Comparison of ENCODE assay signal across 24 mouse cellular contexts in genomic region chr9:21314367-21315140, GRCm38 (mm10). TPM values are rescaled to one million over a fixed set of nuclear protein-coding genes. Genes with fewer than 3 reads are reported as not detected.
A peak's percentile ranks its signal among the peaks of the same experiment; 100 is the strongest.
DNase-seq lines count a peak whose midpoint lies in the region; ATAC-seq and TF ChIP-seq lines count a peak whose summit lies in the region.
"Had no signal": no experiment of that assay in that cellular context is flagged by ENCODE, and none has a peak within 500 bp of the region (broad histone marks: within the 10 kb centered on the region; RNA-seq: fewer than 3 reads in every experiment).

No protein-coding gene starts in this region.

- peak; percentile 53 to 65; a peak in 3 of 4 replicates for TF ChIP-seq EP300 in MEL (IDR thresholded peaks at IDR 0.05; ENCODE audit: low read depth in 1 of 2, low read length in 2 of 2)
- TF ChIP-seq EP300 in liver, postnatal 0 days (IDR thresholded peaks at IDR 0.05; ENCODE audit: low read depth) = no peak

- TF ChIP-seq RAD21 in MEL (IDR thresholded peaks at IDR 0.05; ENCODE audit: low read depth, low read length) = no peak; the same call in 1 of the 2 replicates

- no peak overlapping the region for H3K27ac ChIP-seq in MEL (ENCODE audit: control insufficient read depth, low read depth, low read length)
- H3K27ac ChIP-seq in liver, postnatal 0 days (ENCODE audit: low read depth) = no peak overlapping the region
- H3K27ac ChIP-seq in forebrain, embryonic 14.5 days (ENCODE audit: low read depth, low read length) = no peak overlapping the region
- H3K27ac ChIP-seq: limb, embryonic 13.5 days had no signal

- no peak overlapping the region for H3K4me2 ChIP-seq in liver, postnatal 0 days (ENCODE audit: low read depth, low read length)
- H3K4me2 ChIP-seq in forebrain, embryonic 14.5 days (ENCODE audit: low read length) = no peak overlapping the region
- H3K4me2 ChIP-seq: limb, embryonic 13.5 days had no signal

- no peak overlapping the region for H3K4me3 ChIP-seq in MEL (ENCODE audit: control insufficient read depth in 1 of 2, insufficient read depth in 1 of 2, low read depth in 2 of 2, low read length in 2 of 2)
- H3K4me3 ChIP-seq in liver, postnatal 0 days (ENCODE audit: low read depth, low read length) = no peak overlapping the region
- no peak overlapping the region for H3K4me3 ChIP-seq in forebrain, embryonic 14.5 days (ENCODE audit: low read depth, low read length)
- H3K4me3 ChIP-seq: limb, embryonic 13.5 days; megakaryocyte, embryonic 14.5 days had no signal

- no peaks in the 10 kb centered on the region for H3K27me3 ChIP-seq in MEL (ENCODE audit: control insufficient read depth in 1 of 2, insufficient read depth in 2 of 2, low read length in 2 of 2)
- peaks cover 13% of the 10 kb centered on the region for H3K27me3 ChIP-seq in liver, postnatal 0 days (ENCODE audit: insufficient read depth, low read length)
- peaks cover 14% of the 10 kb centered on the region for H3K27me3 ChIP-seq in forebrain, embryonic 14.5 days (replicated peaks; ENCODE audit: control insufficient read depth, insufficient read depth, low read length)
- H3K27me3 ChIP-seq: Patski had no signal

- 75% methylated on average over 9 of the region's 9 CpGs for WGBS in liver, postnatal 0 days (ENCODE audit: insufficient replicate concordance)
- WGBS in forebrain, embryonic 14.5 days = 89% methylated on average over 9 of the region's 9 CpGs

- H3K4me1 ChIP-seq in MEL (ENCODE audit: control insufficient read depth in 1 of 2, insufficient read depth in 2 of 2, low read length in 2 of 2) = peaks cover 11 to 25% of the 10 kb centered on the region in 2 experiments
- peaks cover 13% of the 10 kb centered on the region for H3K4me1 ChIP-seq in liver, postnatal 0 days (ENCODE audit: insufficient read depth)
- no peaks in the 10 kb centered on the region for H3K4me1 ChIP-seq in forebrain, embryonic 14.5 days (ENCODE audit: control insufficient read depth, insufficient read depth, low read length)

- peaks cover 0 to 22% of the 10 kb centered on the region in 2 experiments; a peak in 2 of 4 replicates for H3K36me3 ChIP-seq in MEL (ENCODE audit: control insufficient read depth in 1 of 2, insufficient read depth in 2 of 2, low read length in 2 of 2)
- H3K36me3 ChIP-seq in liver, postnatal 0 days (replicated peaks; ENCODE audit: insufficient read depth, low read length) = no peaks in the 10 kb centered on the region
- H3K36me3 ChIP-seq in forebrain, embryonic 14.5 days (ENCODE audit: control insufficient read depth, insufficient read depth, low read length) = no peaks in the 10 kb centered on the region
- H3K36me3 ChIP-seq: limb, embryonic 13.5 days had no signal

- peak; percentile 46; the same call in 1 of the 2 replicates for ATAC-seq in erythroid progenitor cell, adult 5-6 weeks (replicated peaks; ENCODE audit: low FRiP score, poor library complexity, severe bottlenecking)
- peak; percentile 49 for ATAC-seq in liver, postnatal 0 days
- no peak for ATAC-seq in forebrain, embryonic 14.5 days
- ATAC-seq: activated CD4-positive, CD25-positive, alpha-beta regulatory T cell, adult 4 months; forebrain, postnatal 0 days; hindbrain, embryonic 16.5 days; intestine, postnatal 0 days; lung, postnatal 0 days; midbrain, embryonic 16.5 days; Patski had no signal

- peak; percentile 87 for DNase-seq in heart, adult 11 months
- no peak for DNase-seq in heart, postnatal 36 days
- DNase-seq in MEL (ENCODE audit: low read depth, low spot score) = peak; percentile 74
- no peak for DNase-seq in liver, postnatal 0 days
- DNase-seq in kidney, adult 9 months = no peak
- DNase-seq in forebrain, embryonic 14.5 days (ENCODE audit: low spot score) = no peak
- DNase-seq: adrenal gland, postnatal 14 days; cerebellum, adult 2 months; forebrain, postnatal 0 days; kidney, postnatal 10 days; spleen, adult 18-20 months; thymus, postnatal 14 days had no signal

- peak in 1 of 3 experiments; percentile 3; a peak in 1 of 6 replicates for TF ChIP-seq CTCF in MEL (IDR thresholded peaks at IDR 0.05 in 2 of 3, conservative IDR thresholded peaks at IDR 0.05 in 1 of 3; ENCODE audit: control insufficient read depth in 1 of 3, insufficient read depth in 1 of 3, low read depth in 2 of 3, low read length in 3 of 3, poor library complexity in 1 of 3, severe bottlenecking in 1 of 3)
- no peak for TF ChIP-seq CTCF in liver, postnatal 0 days (IDR thresholded peaks at IDR 0.05; ENCODE audit: low read depth)

- no peaks in the 10 kb centered on the region for H3K9me3 ChIP-seq in MEL (replicated peaks; ENCODE audit: insufficient read depth, low read length)
- no peaks in the 10 kb centered on the region for H3K9me3 ChIP-seq in liver, postnatal 0 days (ENCODE audit: low read length)
- H3K9me3 ChIP-seq in forebrain, embryonic 14.5 days (replicated peaks; ENCODE audit: control insufficient read depth, low read length) = no peaks in the 10 kb centered on the region
- H3K9me3 ChIP-seq: megakaryocyte, embryonic 14.5 days had no signal

- intact Hi-C loops in heart, postnatal 36 days (cut with DNase I) = loop anchor here (5.0 kb wide), 1 partner anchor 153 kb away; no protein-coding TSS in a partner anchor

- no peak overlapping the region for H3K9ac ChIP-seq in MEL (ENCODE audit: control insufficient read depth, low read depth, low read length, poor library complexity, severe bottlenecking)
- H3K9ac ChIP-seq in liver, postnatal 0 days (replicated peaks) = no peak overlapping the region
- no peak overlapping the region for H3K9ac ChIP-seq in forebrain, embryonic 14.5 days (ENCODE audit: low read length)
- H3K9ac ChIP-seq: forebrain, postnatal 0 days; limb, embryonic 13.5 days had no signal

- TF ChIP-seq POLR2A in MEL (IDR thresholded peaks at IDR 0.05; ENCODE audit: control insufficient read depth in 1 of 2, insufficient read depth in 1 of 2, low read depth in 1 of 2, low read length in 2 of 2, poor library complexity in 1 of 2) = no peak

- no peaks in the 10 kb centered on the region for H3K79me2 ChIP-seq in MEL (ENCODE audit: control insufficient read depth, insufficient read depth, low read length, poor library complexity)

TF ChIP-seq in MEL, 35 proteins besides CTCF, POLR2A, EP300 and RAD21 (continues in another document):
- peak; percentile 91 for TF ChIP-seq TAL1 (IDR thresholded peaks at IDR 0.05; ENCODE audit: low read length)
- TF ChIP-seq TCF12 (IDR thresholded peaks at IDR 0.05; ENCODE audit: low read depth, low read length) = peak; percentile 58
- no peak for TF ChIP-seq MAZ (IDR thresholded peaks at IDR 0.05; ENCODE audit: low read depth, low read length)

RNA-seq across cellular contexts. Expression of gene Ap1m2, which starts 2.4 kb away (rescaled TPM):
- total RNA-seq in heart, postnatal 36 days (2021) = not detected
- total RNA-seq in MEL (2012; rRNA removed) = 0.52 and 0.73 TPM in 2 replicates
- polyA plus RNA-seq in MEL (2012; ENCODE audit: insufficient read depth in 1 of 2, insufficient read length in 2 of 2, low read depth in 1 of 2, low replicate concordance in 2 of 2, missing spikeins in 1 of 2) = 1 to 10 TPM in 1 of 2 experiments, not detected in 1; 1.0 TPM
- total RNA-seq in erythroid progenitor cell, adult 5-6 weeks (2015; ENCODE audit: low replicate concordance) = 0.36 and 0.84 TPM in 2 replicates
- not detected in 2 replicates for total RNA-seq in erythroid progenitor cell, adult 5-6 weeks (2017; ENCODE audit: low replicate concordance)
- 0.32 and 0.54 TPM in 2 replicates for polyA plus RNA-seq in liver, postnatal 0 days (2015; fragmentation: Nextera tagmentation; extraction: Ambion mirVana)
- 0.91 and 1.4 TPM in 2 replicates for polyA plus RNA-seq in forebrain, embryonic 14.5 days (2014; fragmentation: Nextera tagmentation; extraction: Ambion mirVana)
- total RNA-seq: adrenal gland, postnatal 14 days; gastrocnemius, adult 8-10 months; heart, adult 8-10 months; heart, postnatal 25 days had no signal
- polyA plus RNA-seq: Patski had no signal

RNA-seq across cellular contexts. Expression of gene Slc44a2, which starts 5.9 kb away (rescaled TPM):
- 100 to 1,000 TPM; 118 to 124 TPM for total RNA-seq in heart, postnatal 36 days (2021)
- total RNA-seq in MEL (2012; rRNA removed) = 27.3 and 30.7 TPM in 2 replicates
- polyA plus RNA-seq in MEL (2012; ENCODE audit: insufficient read depth in 1 of 2, insufficient read length in 2 of 2, low read depth in 1 of 2, low replicate concordance in 2 of 2, missing spikeins in 1 of 2) = 100 to 1,000 TPM in 1 of 2 experiments, not detected in 1; 121 TPM
- total RNA-seq in erythroid progenitor cell, adult 5-6 weeks (2015; ENCODE audit: low replicate concordance) = 15.9 and 35.7 TPM in 2 replicates
- 14.4 and 22.3 TPM in 2 replicates for total RNA-seq in erythroid progenitor cell, adult 5-6 weeks (2017; ENCODE audit: low replicate concordance)
- 12.8 and 14.4 TPM in 2 replicates for polyA plus RNA-seq in liver, postnatal 0 days (2015; fragmentation: Nextera tagmentation; extraction: Ambion mirVana)
- 52.0 and 61.0 TPM in 2 replicates for polyA plus RNA-seq in forebrain, embryonic 14.5 days (2014; fragmentation: Nextera tagmentation; extraction: Ambion mirVana)

RNA-seq across cellular contexts. Expression of gene Cdkn2d, which starts 23.3 kb away (rescaled TPM):
- total RNA-seq in heart, postnatal 36 days (2021) = 10 to 100 TPM; 15.9 to 18.4 TPM
- 40.1 and 55.2 TPM in 2 replicates for total RNA-seq in MEL (2012; rRNA removed)
- polyA plus RNA-seq in MEL (2012; ENCODE audit: insufficient read depth in 1 of 2, insufficient read length in 2 of 2, low read depth in 1 of 2, low replicate concordance in 2 of 2, missing spikeins in 1 of 2) = 10 to 100 TPM in 1 of 2 experiments, not detected in 1; 67.9 TPM
- total RNA-seq in erythroid progenitor cell, adult 5-6 weeks (2015; ENCODE audit: low replicate concordance) = 305 and 325 TPM in 2 replicates
- total RNA-seq in erythroid progenitor cell, adult 5-6 weeks (2017; ENCODE audit: low replicate concordance) = 151 and 194 TPM in 2 replicates
- 74.3 and 76.6 TPM in 2 replicates for polyA plus RNA-seq in liver, postnatal 0 days (2015; fragmentation: Nextera tagmentation; extraction: Ambion mirVana)
- 101 and 107 TPM in 2 replicates for polyA plus RNA-seq in forebrain, embryonic 14.5 days (2014; fragmentation: Nextera tagmentation; extraction: Ambion mirVana)

RNA-seq across cellular contexts. Expression of gene Kri1, which starts 26.8 kb away (rescaled TPM):
- total RNA-seq in heart, postnatal 36 days (2021) = 10 to 100 TPM; 16.5 to 18.0 TPM
- total RNA-seq in MEL (2012; rRNA removed) = 175 and 199 TPM in 2 replicates
- 100 to 1,000 TPM in 1 of 2 experiments, 10 to 100 TPM in 1; 76.1 to 233 TPM for polyA plus RNA-seq in MEL (2012; ENCODE audit: insufficient read depth in 1 of 2, insufficient read length in 2 of 2, low read depth in 1 of 2, low replicate concordance in 2 of 2, missing spikeins in 1 of 2)
- total RNA-seq in erythroid progenitor cell, adult 5-6 weeks (2015; ENCODE audit: low replicate concordance) = 19.7 and 49.4 TPM in 2 replicates
- total RNA-seq in erythroid progenitor cell, adult 5-6 weeks (2017; ENCODE audit: low replicate concordance) = 18.2 and 48.8 TPM in 2 replicates
- polyA plus RNA-seq in liver, postnatal 0 days (2015; fragmentation: Nextera tagmentation; extraction: Ambion mirVana) = 4.7 and 5.3 TPM in 2 replicates
- 9.8 and 14.6 TPM in 2 replicates for polyA plus RNA-seq in forebrain, embryonic 14.5 days (2014; fragmentation: Nextera tagmentation; extraction: Ambion mirVana)

RNA-seq across cellular contexts. Expression of gene Atg4d, which starts 49.5 kb away (rescaled TPM):
- total RNA-seq in heart, postnatal 36 days (2021) = 10 to 100 TPM; 78.0 to 99.6 TPM
- total RNA-seq in MEL (2012; rRNA removed) = 76.4 and 83.9 TPM in 2 replicates
- polyA plus RNA-seq in MEL (2012; ENCODE audit: insufficient read depth in 1 of 2, insufficient read length in 2 of 2, low read depth in 1 of 2, low replicate concordance in 2 of 2, missing spikeins in 1 of 2) = 10 to 100 TPM in 1 of 2 experiments, not detected in 1; 99.7 TPM
- total RNA-seq in erythroid progenitor cell, adult 5-6 weeks (2015; ENCODE audit: low replicate concordance) = 49.4 and 49.5 TPM in 2 replicates
- total RNA-seq in erythroid progenitor cell, adult 5-6 weeks (2017; ENCODE audit: low replicate concordance) = 73.9 and 162 TPM in 2 replicates
- 49.3 and 51.2 TPM in 2 replicates for polyA plus RNA-seq in liver, postnatal 0 days (2015; fragmentation: Nextera tagmentation; extraction: Ambion mirVana)
- 45.7 and 53.1 TPM in 2 replicates for polyA plus RNA-seq in forebrain, embryonic 14.5 days (2014; fragmentation: Nextera tagmentation; extraction: Ambion mirVana)

Comparison
In these comparisons a context has a peak if more than half of its experiments do, and no peak if none do; other contexts are left out.
1. DNase-seq: peak in heart, adult 11 months (single experiment) and MEL (single experiment); none in heart, postnatal 36 days (0 of 2), liver, postnatal 0 days (single experiment), kidney, adult 9 months (single experiment) and forebrain, embryonic 14.5 days (single experiment).